Mouse (Mus musculus) thymus, adult 2 months (tissue): ENCODE data around the gene Kdm4b.

Experiments used
- CTCF ChIP-seq: fragments of 200-500 bp; IDR thresholded peaks from 2 replicates; pipeline ENCODE4 v1.5.1; 2012; ENCODE audit warnings: mild to moderate bottlenecking, control low read depth, low read length, moderate library complexity, borderline replicate concordance; ENCODE audit not compliant: control insufficient read depth, poor library complexity, insufficient read depth; ENCODE audit errors: extremely low read depth
- POLR2A ChIP-seq: fragments of 200-500 bp; IDR thresholded peaks from 2 replicates; pipeline ENCODE4 v1.6.1; 2012; ENCODE audit warnings: mild to moderate bottlenecking, low read length, control low read depth, moderate library complexity; ENCODE audit not compliant: control insufficient read depth, poor library complexity, insufficient read depth; ENCODE audit errors: extremely low read depth

DNA sequence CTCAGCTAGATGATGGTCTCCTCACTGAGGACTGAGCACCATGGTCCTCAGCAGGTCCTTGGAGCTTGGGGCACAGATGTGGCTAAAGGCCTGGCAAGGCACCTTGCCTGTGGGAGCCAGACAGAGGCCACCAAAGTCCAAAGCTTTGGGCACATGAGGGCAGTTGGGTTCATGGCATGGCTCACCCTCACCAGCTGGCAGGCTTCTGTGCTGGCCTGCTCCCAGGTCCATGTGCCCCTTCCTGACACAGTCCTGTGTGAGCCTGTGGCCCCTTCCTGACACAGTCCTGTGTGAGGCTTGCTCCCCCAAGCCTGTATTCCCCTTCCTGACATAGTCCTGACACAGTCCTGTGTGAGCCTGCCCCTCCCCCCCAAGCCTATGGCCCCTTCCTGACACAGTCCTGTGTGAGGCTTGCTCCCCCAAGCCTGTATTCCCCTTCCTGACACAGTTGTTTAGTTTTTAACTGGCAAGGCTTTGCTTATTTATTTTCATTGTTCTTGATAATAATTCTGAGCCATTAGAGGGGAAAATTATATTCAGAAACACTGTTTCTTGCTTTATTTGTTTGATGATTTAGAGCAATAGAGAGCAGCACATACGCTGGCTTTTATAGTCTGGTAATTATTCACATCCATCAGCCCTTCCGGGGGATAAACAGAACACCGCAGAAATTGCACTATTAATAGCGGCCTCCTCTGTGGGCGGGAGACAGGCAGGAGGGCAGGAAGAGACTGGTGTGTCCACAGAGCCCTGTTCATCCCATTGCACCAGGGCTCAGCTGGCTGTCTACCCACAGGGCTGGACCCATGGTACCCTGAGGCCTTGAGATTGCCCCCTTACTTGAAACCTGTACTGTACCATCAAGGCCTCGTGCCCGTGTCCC, 40.2 kb downstream of the Kdm4b start:
- TF ChIP-seq POLR2A: no peak
- no peak for TF ChIP-seq CTCF
